Mouse (Mus musculus) thymus, adult 2 months (tissue): ENCODE measurements around the gene Rbpms2.

Source experiments
- CTCF ChIP-seq: fragments of 200-500 bp; IDR thresholded peaks from 2 replicates; pipeline ENCODE4 v1.5.1; 2012; ENCODE audit warnings: mild to moderate bottlenecking, control low read depth, low read length, moderate library complexity, borderline replicate concordance; ENCODE audit not compliant: control insufficient read depth, poor library complexity, insufficient read depth; ENCODE audit errors: extremely low read depth
- POLR2A ChIP-seq: fragments of 200-500 bp; IDR thresholded peaks from 2 replicates; pipeline ENCODE4 v1.6.1; 2012; ENCODE audit warnings: mild to moderate bottlenecking, low read length, control low read depth, moderate library complexity; ENCODE audit not compliant: control insufficient read depth, poor library complexity, insufficient read depth; ENCODE audit errors: extremely low read depth

DNA sequence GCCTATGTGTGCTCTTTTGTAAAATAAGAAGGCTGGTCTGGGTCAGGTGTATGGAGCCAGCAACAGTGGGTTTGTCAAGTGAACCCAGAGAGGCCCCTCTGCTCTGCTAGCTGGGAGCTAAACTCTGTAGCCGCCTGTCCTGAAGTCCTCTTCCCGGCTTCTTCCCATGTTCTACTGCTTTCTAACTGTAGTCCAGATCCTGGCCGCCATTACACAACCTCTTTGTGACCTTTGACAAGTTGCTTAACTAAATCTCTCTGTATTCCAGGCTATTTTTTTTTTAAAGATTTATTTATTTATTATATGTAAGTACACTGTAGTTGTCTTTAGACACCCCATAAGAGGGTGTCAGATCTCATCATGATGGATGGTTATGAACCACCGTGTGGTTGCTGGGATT, 24.3 kb downstream of the Rbpms2 start:
- TF ChIP-seq CTCF (no peak), POLR2A (no peak)
